Mouse (Mus musculus): Measurements from ENCODE around the gene Tmem52. TPM values are rescaled to one million over a fixed set of nuclear protein-coding genes. Genes with fewer than 3 reads are reported as not detected.

Tmem52 gene
- total RNA-seq, 2 experiments from 2014 or later = not detected

DNA sequence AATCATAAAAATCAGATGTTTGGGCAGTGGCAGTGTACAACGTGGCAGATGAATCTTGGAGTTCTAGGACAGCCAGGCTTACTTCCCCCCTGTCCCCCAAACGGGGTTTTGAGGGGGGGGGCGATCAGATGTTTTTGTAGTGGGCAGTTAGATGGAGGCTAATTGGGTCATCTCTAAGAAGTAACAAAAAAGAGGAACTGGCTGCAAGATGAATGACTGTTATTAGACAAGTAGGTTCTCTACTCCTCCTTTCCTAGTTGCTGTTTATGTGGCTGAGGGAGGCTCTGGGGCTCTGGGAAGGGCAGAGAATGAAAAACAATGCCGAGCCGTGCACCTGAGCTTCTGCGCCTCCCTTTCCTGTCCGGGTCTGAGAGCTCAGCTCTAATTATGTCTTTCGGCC lies 36.2 kb downstream of the Tmem52 start:
- ATAC-seq (replicated peaks; ENCODE audit: poor library complexity, severe bottlenecking) = peak; percentile 88

DNA sequence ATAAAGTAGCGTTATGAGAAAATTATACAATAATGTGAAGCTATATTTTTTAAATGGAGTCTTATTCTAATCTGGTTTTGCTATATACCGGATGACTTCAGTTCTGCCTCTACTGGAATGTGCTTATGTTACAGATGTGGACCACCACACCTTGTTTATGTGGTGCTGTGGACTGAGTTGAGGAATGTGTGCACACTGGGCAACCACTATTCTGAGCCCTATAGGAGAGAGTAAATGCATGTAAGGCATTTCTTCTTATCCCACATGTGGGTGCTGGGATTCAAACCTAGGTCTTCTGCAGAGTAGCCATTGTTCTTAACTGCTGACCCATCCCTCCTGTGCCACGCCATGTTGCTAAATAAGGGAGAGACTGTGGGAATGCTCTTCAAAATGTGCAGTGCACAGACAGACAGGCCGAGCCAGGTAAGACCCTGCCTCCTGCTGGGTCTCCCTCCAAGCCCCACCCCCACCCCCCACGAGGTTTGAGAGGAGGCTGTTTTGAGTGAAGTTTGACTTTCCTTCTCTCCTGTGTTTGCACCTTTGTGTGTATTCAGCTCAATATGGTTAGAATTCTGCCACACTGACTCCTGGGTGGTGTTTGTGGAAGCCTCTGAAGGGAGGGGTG lies 36.9 kb downstream of the Tmem52 start:
- ATAC-seq (replicated peaks; ENCODE audit: poor library complexity, severe bottlenecking) = no peak

DNA sequence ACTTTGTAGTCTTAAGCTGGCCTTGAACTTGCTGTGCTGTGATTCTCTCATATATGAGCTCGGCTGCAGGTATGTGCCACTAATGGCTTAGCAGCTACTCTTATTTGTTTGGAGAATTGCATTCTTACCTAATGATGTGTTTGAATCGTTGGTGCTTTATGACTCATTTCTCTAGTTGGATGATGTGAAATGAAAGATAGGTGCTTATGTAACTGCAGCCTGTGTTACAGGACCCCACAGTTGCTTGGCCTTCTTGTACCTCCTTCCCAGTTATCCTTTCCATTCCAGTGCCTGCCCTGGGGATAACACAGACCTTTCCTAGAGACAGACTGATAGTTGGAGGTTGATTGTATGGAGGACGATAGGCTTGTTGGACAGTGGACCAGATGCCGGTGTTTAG lies 39.7 kb downstream of the Tmem52 start:
- ATAC-seq (replicated peaks; ENCODE audit: poor library complexity, severe bottlenecking) = 0 out of 2 replicates have a peak, but pooled peaks have one; percentile 10

DNA sequence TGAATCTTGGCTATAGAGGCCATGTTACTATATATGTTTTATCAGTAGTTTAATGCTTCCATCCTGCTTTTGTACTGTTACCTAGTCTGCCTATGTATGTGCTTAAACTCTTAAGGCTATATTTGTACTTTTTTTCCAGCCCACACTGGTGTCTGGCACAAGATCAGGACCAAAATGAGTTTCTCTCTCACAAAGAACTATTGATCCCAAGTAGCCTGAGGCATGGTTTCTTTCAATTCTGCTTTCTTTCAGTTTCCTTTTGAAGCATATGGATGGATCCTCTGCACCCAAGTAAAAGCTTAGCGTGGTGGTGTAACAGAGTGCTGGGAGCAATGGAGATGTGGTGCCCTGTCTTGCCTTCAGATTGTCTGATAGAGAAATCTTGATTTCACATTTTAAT lies 42.1 kb downstream of the Tmem52 start:
- ATAC-seq (replicated peaks; ENCODE audit: poor library complexity, severe bottlenecking) = no peak

DNA sequence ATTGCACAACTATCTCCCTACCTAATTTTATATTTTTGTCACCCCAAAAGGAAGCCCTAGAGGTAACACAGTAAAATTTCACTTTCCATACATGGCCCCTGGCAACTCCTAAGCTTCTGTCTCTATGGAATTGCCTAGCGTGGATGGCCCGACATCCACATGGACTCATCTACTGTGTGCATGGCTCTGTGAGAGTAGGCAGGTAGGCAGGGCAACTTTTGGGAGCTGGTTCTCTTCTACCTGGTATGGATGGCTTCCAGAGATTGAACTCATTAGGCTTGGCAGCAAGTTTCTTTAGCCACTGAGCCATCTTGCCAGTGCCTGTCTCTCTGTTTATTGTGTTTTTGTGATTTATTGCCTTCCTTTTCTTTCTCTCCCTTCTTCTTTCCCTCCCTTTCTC lies 45.9 kb downstream of the Tmem52 start:
- ATAC-seq (replicated peaks; ENCODE audit: poor library complexity, severe bottlenecking) = no peak

DNA sequence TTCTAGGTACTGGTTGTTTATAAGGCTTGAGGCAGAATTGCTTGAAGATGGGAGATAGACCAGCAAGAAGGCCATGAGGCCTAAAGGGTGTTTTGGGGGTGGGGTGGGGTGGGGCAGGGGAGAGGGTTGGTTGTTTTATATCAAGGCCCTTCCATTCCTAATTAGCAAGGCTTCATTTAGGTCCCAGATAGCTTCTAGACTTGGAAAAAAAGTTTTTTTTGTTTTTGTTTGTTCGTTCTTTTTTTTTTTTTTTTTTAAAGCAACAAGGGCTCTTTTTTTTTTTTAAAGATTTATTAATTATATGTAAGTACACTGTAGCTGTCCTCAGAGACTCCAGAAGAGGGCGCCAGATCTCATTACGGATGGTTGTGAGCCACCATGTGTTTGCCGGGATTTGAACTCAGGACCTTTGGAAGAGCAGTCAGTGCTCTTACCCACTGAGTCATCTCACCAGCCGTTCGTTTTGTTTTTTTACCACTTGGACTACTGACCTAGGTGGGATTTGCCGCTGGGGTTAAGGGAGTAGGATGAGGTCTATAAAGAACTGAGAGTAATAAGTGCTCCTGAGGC lies 49.1 kb downstream of the Tmem52 start:
- no peak for ATAC-seq (replicated peaks; ENCODE audit: poor library complexity, severe bottlenecking)

Other genes starting within 250 kb of the Tmem52 start
- 18.1 and 19.4 TPM in 2 replicates for gene Ski, start 246.5 kb upstream of the Tmem52 start, total RNA-seq (2014; fragmentation: Nextera tagmentation)
- 4.7 and 8.6 TPM in 2 replicates for gene Ski, start 246.5 kb upstream of the Tmem52 start, total RNA-seq (2017)
- gene Faap20, start 219.3 kb upstream of the Tmem52 start, total RNA-seq (2014; fragmentation: Nextera tagmentation) = 25.0 and 35.2 TPM in 2 replicates
- gene Faap20, start 219.3 kb upstream of the Tmem52 start, total RNA-seq (2017) = 14.0 and 17.5 TPM in 2 replicates
- not detected in 2 replicates for gene Prkcz, start 107.8 kb upstream of the Tmem52 start, total RNA-seq (2014; fragmentation: Nextera tagmentation)
- not detected in 2 replicates for gene Prkcz, start 107.8 kb upstream of the Tmem52 start, total RNA-seq (2017)
- gene Gabrd, start 71.0 kb upstream of the Tmem52 start, total RNA-seq (2014; fragmentation: Nextera tagmentation) = not detected in 2 replicates
- not detected in 2 replicates for gene Gabrd, start 71.0 kb upstream of the Tmem52 start, total RNA-seq (2017)
- gene Cfap74, start 59.9 kb upstream of the Tmem52 start, total RNA-seq (2014; fragmentation: Nextera tagmentation) = 0.92 TPM in 1 of 2 replicates, not detected in the other
- gene Cfap74, start 59.9 kb upstream of the Tmem52 start, total RNA-seq (2017) = 0.13 TPM in 1 of 2 replicates, not detected in the other
- gene Gnb1, start 22.2 kb downstream of the Tmem52 start, total RNA-seq (2014; fragmentation: Nextera tagmentation) = 220 and 223 TPM in 2 replicates
- gene Gnb1, start 22.2 kb downstream of the Tmem52 start, total RNA-seq (2017) = 135 and 137 TPM in 2 replicates
- gene Nadk, start 93.3 kb downstream of the Tmem52 start, total RNA-seq (2014; fragmentation: Nextera tagmentation) = 70.8 and 90.6 TPM in 2 replicates
- gene Nadk, start 93.3 kb downstream of the Tmem52 start, total RNA-seq (2017) = 74.1 and 76.1 TPM in 2 replicates
- 10.4 and 16.8 TPM in 2 replicates for gene Slc35e2, start 132.3 kb downstream of the Tmem52 start, total RNA-seq (2014; fragmentation: Nextera tagmentation)
- gene Slc35e2, start 132.3 kb downstream of the Tmem52 start, total RNA-seq (2017) = 6.9 and 10.3 TPM in 2 replicates
- gene Cdk11b, start 155.7 kb downstream of the Tmem52 start, total RNA-seq (2014; fragmentation: Nextera tagmentation) = 53.9 and 57.8 TPM in 2 replicates
- gene Cdk11b, start 155.7 kb downstream of the Tmem52 start, total RNA-seq (2017) = 42.1 and 44.8 TPM in 2 replicates
- not detected in 2 replicates for gene Gm10563, start 176.3 kb downstream of the Tmem52 start, total RNA-seq (2014; fragmentation: Nextera tagmentation)
- not detected in 2 replicates for gene Gm10563, start 176.3 kb downstream of the Tmem52 start, total RNA-seq (2017)
- not detected in 2 replicates for gene Mmp23, start 184.3 kb downstream of the Tmem52 start, total RNA-seq (2014; fragmentation: Nextera tagmentation)
- not detected in 2 replicates for gene Mmp23, start 184.3 kb downstream of the Tmem52 start, total RNA-seq (2017)
- 2.9 and 18.0 TPM in 2 replicates for gene Mib2, start 200.1 kb downstream of the Tmem52 start, total RNA-seq (2014; fragmentation: Nextera tagmentation)
- 15.6 and 17.7 TPM in 2 replicates for gene Mib2, start 200.1 kb downstream of the Tmem52 start, total RNA-seq (2017)
- 2.8 and 7.6 TPM in 2 replicates for gene Fndc10, start 225.2 kb downstream of the Tmem52 start, total RNA-seq (2014; fragmentation: Nextera tagmentation)
- 0.88 and 2.1 TPM in 2 replicates for gene Fndc10, start 225.2 kb downstream of the Tmem52 start, total RNA-seq (2017)
- gene Ssu72, start 235.7 kb downstream of the Tmem52 start, total RNA-seq (2014; fragmentation: Nextera tagmentation) = 58.5 and 75.8 TPM in 2 replicates
- gene Ssu72, start 235.7 kb downstream of the Tmem52 start, total RNA-seq (2017) = 80.5 and 99.6 TPM in 2 replicates